Mouse (Mus musculus) midbrain, embryonic 15.5 days (tissue): ENCODE measurements at regions not wholly inside any gene's neighbourhood (a gene's known extent, or its start where the extent isn't known, plus 50 kb on each side); places are given as distances from the start of the nearest gene placed in this dataset.
A peak's percentile ranks its signal among the peaks of the same experiment; 100 is the strongest.
"Not testable (repeated sequence)": the region's sequence is repeated elsewhere in the genome, so short reads cannot be mapped to it uniquely, and the experiment has no call there.

Source experiments
- ATAC-seq: fragments of 200-750 bp; cut with Nextera tagmentation; replicated peaks from 2 replicates; pipeline ENCODE4 v1.8.0; 2017; ENCODE audit warnings: moderate TSS enrichment
- H3K27ac ChIP-seq: fragments of 300-500 bp; sonication (generic); 2 replicates; pipeline ENCODE4 v1.5.1; 2015; ENCODE audit warnings: mild to moderate bottlenecking, inconsistent platforms
- H3K27me3 ChIP-seq: fragments of 300-500 bp; sonication (generic); replicated peaks from 2 replicates; pipeline ENCODE4 v1.6.1; 2015; ENCODE audit warnings: inconsistent platforms
- H3K36me3 ChIP-seq: fragments of 300-500 bp; sonication (generic); replicated peaks from 2 replicates; pipeline ENCODE4 v1.6.1; 2015; ENCODE audit warnings: inconsistent platforms
- H3K4me1 ChIP-seq: fragments of 300-500 bp; sonication (generic); 2 replicates; pipeline ENCODE4 v1.6.1; 2015; ENCODE audit warnings: inconsistent platforms
- H3K4me2 ChIP-seq: fragments of 300-500 bp; sonication (generic); 2 replicates; pipeline ENCODE4 v1.6.1; 2015; ENCODE audit warnings: inconsistent platforms, mild to moderate bottlenecking, moderate library complexity
- H3K4me3 ChIP-seq: fragments of 300-500 bp; sonication (generic); 2 replicates; pipeline ENCODE4 v1.5.1; 2015; ENCODE audit warnings: mild to moderate bottlenecking, inconsistent platforms
- H3K9ac ChIP-seq: fragments of 300-500 bp; sonication (generic); 2 replicates; pipeline ENCODE4 v1.6.1; 2015; ENCODE audit warnings: mild to moderate bottlenecking, inconsistent platforms
- H3K9me3 ChIP-seq: fragments of 300-500 bp; sonication (generic); 2 replicates; pipeline ENCODE4 v1.6.1; 2016; ENCODE audit warnings: inconsistent platforms
- WGBS: fragments of 180-500 bp; shearing (Covaris S2); methylation state at CpG from one replicate; pipeline ENCODE4 v1.1.7; 2015; ENCODE audit warnings: mixed read lengths; 5-methylcytosine and 5-hydroxymethylcytosine counted together

- H3K27me3 ChIP-seq, H3K9me3 ChIP-seq, H3K4me1 ChIP-seq, H3K9ac ChIP-seq, H3K4me2 ChIP-seq, H3K4me3 ChIP-seq, H3K27ac ChIP-seq, ATAC-seq, H3K36me3 ChIP-seq: not testable (repeated sequence)
- 36% methylated on average over 1 of the region's 1 CpGs for WGBS
Observed at GRCm38 (mm10) chrX:82249456-82249855, 699.2 kb upstream of the Dmd start.

GRCm38 (mm10) chrX:82282376-82282775 lies 666.3 kb upstream of the Dmd start:
- H3K36me3 ChIP-seq, H3K4me1 ChIP-seq, H3K9ac ChIP-seq, H3K9me3 ChIP-seq, ATAC-seq, H3K4me3 ChIP-seq, H3K27me3 ChIP-seq, H3K27ac ChIP-seq, H3K4me2 ChIP-seq: not testable (repeated sequence)
- WGBS, result 75% methylated on average over 4 of the region's 4 CpGs

- Histone ChIP-seq H3K36me3 (no peaks in the 10 kb centered on the region), H3K4me1 (no peaks in the 10 kb centered on the region), H3K27me3 (no peaks in the 10 kb centered on the region), H3K27ac (no peak overlapping the region), H3K9ac (no peak overlapping the region), H3K9me3 (no peaks in the 10 kb centered on the region), H3K4me3 (peak overlapping the region; percentile 32), H3K4me2 (peak overlapping the region; percentile 49)
- WGBS, result 23% methylated on average over 18 of the region's 18 CpGs
- 0 out of 2 replicates have a peak, but pooled peaks have one; percentile 30 for ATAC-seq
Observed at GRCm38 (mm10) chrX:82310764-82311492, 637.7 kb upstream of the Dmd start.
